Mouse (Mus musculus) erythroid progenitor cell, adult 5-6 weeks (primary cell): ENCODE measurements around the gene Mcm2. TPM values are rescaled to one million over a fixed set of nuclear protein-coding genes. Genes with fewer than 3 reads are reported as not detected.

Source experiments
- ATAC-seq: replicated peaks from 2 replicates; pipeline ENCODE4 v1.8.0; 2016; ENCODE audit warnings: moderate number of reproducible peaks, mild to moderate bottlenecking, moderate TSS enrichment, inconsistent platforms; ENCODE audit not compliant: poor library complexity, low FRiP score, severe bottlenecking
- total RNA-seq, 2 experiments: library from RNA; stranded (forward) in 1 of 2; stranded (reverse) in 1 of 2; fragments of 150-400 nt in 1 of 2; fragments of 186-747, 209-891 nt in 1 of 2; gene quantifications; 2 replicates each; pipeline versions ENCODE4 v1.2.3 to v1.2.4; 2015 to 2017; ENCODE audit warnings: low replicate concordance in 2 of 2

The Mcm2 gene
- total RNA-seq (2015; ENCODE audit: low replicate concordance) (111 and 119 TPM in 2 replicates), total RNA-seq (2017; ENCODE audit: low replicate concordance) (159 and 169 TPM in 2 replicates)

DNA sequence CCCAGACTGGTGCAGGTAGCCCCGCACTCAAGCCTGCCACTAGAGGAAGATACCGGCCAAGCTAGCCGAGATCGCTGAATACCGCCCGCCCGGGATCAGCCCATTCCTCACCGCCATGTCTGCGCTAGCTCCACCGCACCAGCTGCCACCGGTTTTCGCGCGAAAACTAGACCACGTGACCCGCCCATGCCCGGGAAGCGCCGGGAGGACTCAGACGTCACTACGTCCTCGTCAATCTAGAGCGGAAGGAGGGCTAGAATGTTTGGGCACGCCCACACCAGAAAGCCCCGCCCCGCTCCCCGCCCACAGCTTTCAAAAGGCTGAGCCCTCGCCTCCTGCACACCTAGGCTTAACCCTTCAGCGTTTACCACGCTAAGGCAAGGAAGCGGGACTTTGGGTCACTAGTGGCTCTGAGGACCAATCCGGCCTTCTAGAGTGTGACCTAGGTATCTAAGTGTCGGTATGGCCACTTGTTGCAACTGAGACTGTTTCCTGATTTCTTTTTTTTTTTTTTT, at the start of gene Mcm2:
Gene Mcm2, minus strand, starts transcription at position 247 of the 515 bp plus-strand sequence.
- ATAC-seq = peak; percentile 79

GRCm38 (mm10) chr6:88947771-88948170, 49.2 kb upstream of the Mcm2 start:
- ATAC-seq = no peak

GRCm38 (mm10) chr6:88946442-88946841, 47.9 kb upstream of the Mcm2 start:
- no peak for ATAC-seq

DNA sequence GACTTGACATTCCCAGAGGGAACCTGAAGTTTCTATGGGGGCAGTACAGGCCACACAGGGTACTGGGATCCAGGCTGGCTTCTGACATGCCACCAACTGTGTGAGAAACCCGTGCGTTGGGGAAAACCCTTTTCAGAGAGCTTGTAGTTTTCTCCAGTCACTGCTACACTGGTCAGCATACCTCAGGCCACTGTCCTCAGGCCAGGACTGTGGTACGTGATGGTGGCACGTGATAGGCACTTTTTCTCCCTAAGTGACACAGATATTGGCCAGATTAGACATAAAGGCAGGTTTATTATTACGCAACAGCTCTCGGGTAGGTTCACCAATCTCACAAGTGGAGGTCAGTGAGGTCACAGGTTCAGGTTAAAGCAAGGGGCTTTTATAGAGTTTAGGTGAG, 45.1 kb upstream of the Mcm2 start:
- ATAC-seq = no peak

- no peak for ATAC-seq
These were observed 44.0 kb upstream of the Mcm2 start for GRCm38 (mm10) chr6:88942595-88942994.

GRCm38 (mm10) chr6:88941628-88942027, 43.0 kb upstream of the Mcm2 start:
- no peak for ATAC-seq

DNA sequence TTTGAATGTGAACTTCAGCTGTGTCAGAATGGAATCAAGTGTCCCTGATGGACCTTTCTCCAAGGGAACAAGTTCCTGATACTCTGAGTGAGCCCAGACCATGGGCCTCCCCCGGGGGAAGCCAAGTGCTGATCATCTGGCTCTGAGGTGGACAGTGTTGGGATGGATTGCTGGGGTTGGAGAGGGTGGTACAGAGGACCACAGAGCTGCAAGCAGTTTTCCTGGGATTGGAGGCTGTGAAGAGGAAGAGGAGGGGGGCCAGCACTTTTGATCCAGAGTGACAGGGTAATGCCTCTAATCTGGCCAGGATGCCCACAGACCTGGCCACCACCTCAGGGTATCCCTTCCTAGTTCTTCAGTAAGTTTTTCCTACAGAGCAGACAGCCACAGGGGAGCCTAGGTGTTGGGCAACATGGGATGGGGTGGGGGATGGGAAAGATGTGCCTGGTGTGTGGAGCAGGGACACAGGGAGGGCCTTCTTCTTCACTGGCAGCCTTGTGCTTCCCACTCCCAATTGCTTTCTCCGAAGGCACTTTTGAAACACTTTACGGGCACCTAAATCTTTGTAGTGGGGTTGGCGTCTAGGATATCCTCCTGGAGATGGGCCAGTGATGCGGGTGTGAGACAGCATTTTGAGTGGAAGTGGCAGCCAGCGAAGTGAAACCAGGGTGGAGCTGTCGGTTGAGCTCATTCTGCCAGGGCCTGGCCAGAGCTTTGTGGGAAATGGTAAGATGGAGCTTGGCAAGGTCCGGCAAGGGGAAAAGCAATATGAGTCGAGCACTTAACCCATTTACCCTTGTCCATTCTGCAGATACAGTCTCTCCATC, 41.7 kb upstream of the Mcm2 start:
- ATAC-seq = no peak

DNA sequence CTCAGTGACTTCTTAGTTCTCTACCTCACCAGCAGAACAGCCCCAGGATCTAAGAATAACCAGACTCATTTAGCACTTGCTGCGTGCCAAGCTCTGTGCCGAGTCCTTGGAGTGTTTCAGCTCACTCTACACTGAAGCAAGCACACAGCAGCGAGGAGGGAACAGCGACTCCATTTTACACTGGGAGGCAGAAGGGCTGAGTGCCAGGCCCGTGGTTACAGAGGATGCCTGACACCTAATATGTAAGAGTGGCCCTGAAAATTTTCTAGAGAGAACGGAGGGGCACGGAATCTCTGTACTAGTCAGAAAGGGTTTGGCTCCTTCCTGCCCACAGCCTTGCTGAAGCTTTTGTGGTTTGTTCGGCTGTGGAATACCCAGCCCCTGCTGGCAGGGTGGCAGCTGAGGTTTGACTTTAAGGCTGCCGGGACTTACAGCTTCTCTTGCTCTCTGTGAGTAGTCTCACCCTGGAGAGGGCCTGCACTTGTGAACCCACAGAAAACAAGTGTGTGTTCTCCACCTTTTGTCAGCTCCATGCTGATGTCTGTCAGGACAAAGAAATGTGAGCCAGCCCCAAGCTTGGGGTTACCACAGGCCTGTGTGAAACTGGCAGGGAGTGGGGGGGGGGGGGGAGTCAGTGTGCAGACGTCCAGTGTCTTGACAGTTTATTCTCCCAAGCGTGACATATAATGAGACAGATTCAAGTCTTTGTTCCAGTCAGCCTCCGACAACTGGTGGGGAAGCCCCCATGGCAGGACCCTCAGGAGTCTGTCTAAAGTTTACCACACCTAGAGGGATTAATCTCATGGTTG, 40.9 kb upstream of the Mcm2 start:
- ATAC-seq = no peak

DNA sequence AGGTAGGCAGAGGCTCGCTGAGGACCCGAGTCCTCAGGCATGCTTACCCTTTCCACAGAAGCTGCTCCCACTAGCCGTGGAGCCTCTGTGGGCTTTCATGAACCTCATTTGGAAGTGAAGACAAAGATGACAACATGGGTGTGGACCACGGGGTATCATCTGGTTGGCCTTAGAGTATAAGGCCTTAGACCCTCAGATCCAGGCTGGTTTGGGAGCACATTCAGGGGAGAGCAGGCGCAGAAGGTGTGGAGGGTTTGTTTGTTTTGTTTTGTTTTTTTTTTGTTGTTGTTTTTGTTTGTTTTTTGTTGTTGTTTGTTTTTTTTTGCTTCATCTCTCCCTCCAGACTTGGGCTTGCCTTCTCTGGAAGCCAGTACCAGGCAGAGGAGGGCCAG, 40.1 kb upstream of the Mcm2 start:
- no peak for ATAC-seq

DNA sequence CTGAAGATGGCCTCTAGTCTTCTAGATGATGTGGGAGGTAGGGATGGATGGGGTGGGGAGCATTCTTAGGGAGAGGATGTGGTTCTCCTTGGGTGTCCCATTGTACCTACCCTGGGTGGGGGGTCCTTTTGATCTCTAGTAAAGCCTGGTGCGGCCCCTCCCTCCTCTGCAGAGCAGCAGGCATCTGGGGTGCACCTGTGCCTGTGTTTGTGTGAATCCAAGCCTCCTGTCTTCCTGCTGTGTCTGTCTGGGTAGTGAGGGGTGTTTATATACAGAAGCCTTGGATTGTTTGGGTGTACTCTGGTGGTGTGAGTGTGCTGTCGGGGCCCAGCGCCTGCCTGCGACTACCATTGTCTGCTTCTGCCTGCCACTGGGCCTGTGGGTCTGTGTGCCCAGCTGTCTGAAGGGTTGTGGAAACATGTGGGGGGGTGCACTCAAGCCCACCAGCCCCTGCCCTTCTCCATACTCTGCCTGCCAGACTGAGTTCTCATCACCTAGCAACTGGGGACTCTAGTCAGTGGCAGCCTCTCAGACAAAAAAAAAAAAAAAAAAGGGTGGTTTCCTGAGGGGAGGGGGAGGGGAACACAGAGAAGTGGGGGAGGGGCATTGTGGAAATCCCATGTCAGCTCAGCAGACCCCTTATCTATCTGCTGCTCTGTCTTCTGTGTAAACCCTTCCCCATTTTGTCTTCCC, 39.5 kb upstream of the Mcm2 start:
- ATAC-seq = no peak

- no peak for ATAC-seq
These were observed 38.6 kb upstream of the Mcm2 start for GRCm38 (mm10) chr6:88937214-88937549.

GRCm38 (mm10) chr6:88936342-88937213, 38.0 kb upstream of the Mcm2 start:
- no peak for ATAC-seq

- no peak for ATAC-seq
These were observed 37.2 kb upstream of the Mcm2 start for GRCm38 (mm10) chr6:88935735-88936276.

DNA sequence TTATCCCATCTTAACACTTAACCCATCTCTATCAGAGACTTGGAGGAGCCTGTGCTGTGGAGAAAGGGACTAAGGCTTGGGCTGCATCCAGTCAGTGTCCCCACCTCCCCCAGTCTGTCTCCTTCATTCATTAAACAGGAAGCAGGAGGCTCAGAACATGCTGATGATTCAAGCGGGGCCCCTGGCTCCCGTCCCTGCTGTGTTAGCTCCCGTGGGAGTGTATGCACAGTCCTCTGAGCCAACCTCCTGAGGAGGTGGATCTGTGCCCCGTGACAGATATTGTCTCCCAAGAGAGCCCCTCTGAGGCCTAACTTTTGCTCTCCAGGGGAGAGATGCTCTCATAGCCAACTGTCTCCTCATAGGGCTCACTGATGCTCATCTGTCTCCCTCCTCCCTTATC, 36.2 kb upstream of the Mcm2 start:
- no peak for ATAC-seq

- ATAC-seq = no peak
These were observed 35.6 kb upstream of the Mcm2 start for GRCm38 (mm10) chr6:88934132-88934531.

- ATAC-seq = no peak
These were observed 32.9 kb upstream of the Mcm2 start for GRCm38 (mm10) chr6:88931449-88931848.

DNA sequence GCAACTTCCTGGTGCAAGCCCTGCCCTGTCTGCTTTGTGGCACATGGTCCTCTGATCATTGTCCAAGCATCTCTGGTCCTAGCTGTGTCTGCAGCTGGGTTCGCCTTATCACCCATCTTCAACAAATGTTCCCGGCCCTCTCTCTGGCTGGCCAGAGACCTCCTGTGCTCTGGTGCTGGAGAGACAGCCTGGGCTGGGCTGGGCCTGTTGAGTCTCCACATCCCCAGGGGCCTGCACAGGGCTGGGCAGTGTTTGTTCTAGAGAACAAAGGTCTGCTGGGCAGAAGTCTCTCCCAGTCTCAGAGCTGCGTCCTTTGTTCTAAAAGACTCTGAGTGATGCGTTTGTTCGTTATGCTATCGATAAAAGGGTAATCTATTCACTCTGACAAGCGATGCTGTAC, 31.5 kb upstream of the Mcm2 start:
- no peak for ATAC-seq

- no peak for ATAC-seq
These were observed 30.9 kb upstream of the Mcm2 start for GRCm38 (mm10) chr6:88929451-88929850.

DNA sequence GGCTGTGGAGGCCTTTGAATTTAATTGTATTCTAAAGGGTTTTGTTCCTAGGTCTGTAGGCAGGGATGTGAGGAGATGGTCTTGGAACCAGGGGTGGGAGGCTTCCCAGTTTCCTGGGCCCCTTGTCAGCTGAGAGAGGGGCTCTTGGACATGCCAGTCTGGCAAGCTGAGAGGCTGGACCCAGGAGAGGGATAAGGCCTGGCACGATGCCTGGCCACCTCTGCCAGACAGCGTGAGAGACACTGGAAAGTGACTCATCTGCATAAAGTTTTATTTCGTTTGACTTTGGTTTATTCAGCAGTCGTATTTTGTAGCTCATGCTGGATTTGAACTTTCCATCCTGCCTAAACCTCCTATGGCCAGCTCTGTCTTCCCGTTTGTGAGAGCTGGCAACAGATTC, 30.0 kb upstream of the Mcm2 start:
- ATAC-seq = no peak
